Mouse (Mus musculus): ENCODE data around the gene Bnc2. TPM values are rescaled to one million over a fixed set of nuclear protein-coding genes. Genes with fewer than 3 reads are reported as not detected.
A peak's percentile ranks its signal among the peaks of the same experiment; 100 is the strongest.

The Bnc2 gene
- polyA plus RNA-seq, 1 experiment from 2014 or later = 7.7 TPM

DNA sequence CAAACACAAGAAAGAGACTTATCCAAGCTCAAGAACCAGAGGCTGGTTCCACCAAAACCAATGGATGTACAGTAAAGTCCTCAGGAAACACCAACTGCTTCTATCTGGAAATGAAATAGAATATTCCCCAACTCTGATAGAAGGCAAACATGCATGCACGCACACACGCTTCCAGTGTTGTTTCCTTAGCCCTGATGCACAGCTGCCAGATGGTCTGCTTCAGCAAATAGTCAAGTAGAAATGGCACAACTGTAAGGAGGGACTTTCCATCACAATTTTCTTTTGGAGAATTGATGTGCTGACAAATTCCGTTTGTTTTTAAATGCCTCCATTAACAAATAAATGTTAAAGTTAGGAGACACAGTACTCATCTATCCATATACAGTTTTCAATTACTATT lies 247.1 kb downstream of the Bnc2 start:
- H3K27ac ChIP-seq = no peak overlapping the region
- no peak for DNase-seq (ENCODE audit: low spot score)
- no peak overlapping the region for H3K4me3 ChIP-seq
- WGBS = 87% methylated on average over 3 of the region's 3 CpGs
- no peaks in the 10 kb centered on the region for H3K9me3 ChIP-seq
- no peaks in the 10 kb centered on the region for H3K27me3 ChIP-seq (ENCODE audit: insufficient read depth, poor library complexity, severe bottlenecking)
- no peaks in the 10 kb centered on the region for H3K36me3 ChIP-seq
- peaks cover 3% of the 10 kb centered on the region; the same call in 1 of the 2 replicates for H3K4me1 ChIP-seq

- WGBS = 86% methylated on average over 2 of the region's 2 CpGs
- no peak for DNase-seq (ENCODE audit: low spot score)
- Histone ChIP-seq H3K9me3 (no peaks in the 10 kb centered on the region), H3K4me1 (peaks cover 15% of the 10 kb centered on the region), H3K36me3 (no peaks in the 10 kb centered on the region), H3K27ac (no peak overlapping the region), H3K4me3 (no peak overlapping the region), H3K27me3 (ENCODE audit: insufficient read depth, poor library complexity, severe bottlenecking) (no peaks in the 10 kb centered on the region)
Observed at GRCm38 (mm10) chr4:84411431-84411830, 263.6 kb downstream of the Bnc2 start.

GRCm38 (mm10) chr4:84407328-84408028 lies 267.6 kb downstream of the Bnc2 start:
- Histone ChIP-seq H3K27ac (peak overlapping the region; percentile 53; the same call in 1 of the 2 replicates), H3K27me3 (ENCODE audit: insufficient read depth, poor library complexity, severe bottlenecking) (no peaks in the 10 kb centered on the region), H3K9me3 (no peaks in the 10 kb centered on the region), H3K4me1 (peaks cover 22% of the 10 kb centered on the region), H3K4me3 (no peak overlapping the region), H3K36me3 (no peaks in the 10 kb centered on the region)
- DNase-seq (ENCODE audit: low spot score) = no peak
- WGBS = 46% methylated on average over 6 of the region's 6 CpGs

- WGBS = 60% methylated on average over 9 of the region's 9 CpGs
- Histone ChIP-seq H3K9me3 (no peaks in the 10 kb centered on the region), H3K27ac (no peak overlapping the region), H3K4me1 (peaks cover 22% of the 10 kb centered on the region), H3K4me3 (no peak overlapping the region), H3K27me3 (ENCODE audit: insufficient read depth, poor library complexity, severe bottlenecking) (peaks cover 4% of the 10 kb centered on the region), H3K36me3 (no peaks in the 10 kb centered on the region)
- DNase-seq (ENCODE audit: low spot score) = no peak
Observed at GRCm38 (mm10) chr4:84403356-84404145, 271.5 kb downstream of the Bnc2 start.

GRCm38 (mm10) chr4:84388991-84389390 lies 286.1 kb downstream of the Bnc2 start:
- no peak overlapping the region for H3K27ac ChIP-seq
- no peaks in the 10 kb centered on the region for H3K9me3 ChIP-seq
- H3K4me1 ChIP-seq = peaks cover 6% of the 10 kb centered on the region; the same call in 1 of the 2 replicates
- no peak overlapping the region for H3K4me3 ChIP-seq
- H3K36me3 ChIP-seq = no peaks in the 10 kb centered on the region
- H3K27me3 ChIP-seq (ENCODE audit: insufficient read depth, poor library complexity, severe bottlenecking) = no peaks in the 10 kb centered on the region
- WGBS = 81% methylated on average over 5 of the region's 5 CpGs
- no peak for DNase-seq (ENCODE audit: low spot score)

GRCm38 (mm10) chr4:84385156-84385555 lies 289.9 kb downstream of the Bnc2 start:
- H3K27me3 ChIP-seq (ENCODE audit: insufficient read depth, poor library complexity, severe bottlenecking) = no peaks in the 10 kb centered on the region
- no peaks in the 10 kb centered on the region for H3K36me3 ChIP-seq
- WGBS = 76% methylated on average over 1 of the region's 1 CpGs
- no peak for DNase-seq (ENCODE audit: low spot score)
- 0 out of 2 replicates have a peak, but pooled peaks cover 3% of the 10 kb centered on the region for H3K4me1 ChIP-seq
- H3K27ac ChIP-seq = no peak overlapping the region
- H3K4me3 ChIP-seq = no peak overlapping the region
- H3K9me3 ChIP-seq = no peaks in the 10 kb centered on the region

DNA sequence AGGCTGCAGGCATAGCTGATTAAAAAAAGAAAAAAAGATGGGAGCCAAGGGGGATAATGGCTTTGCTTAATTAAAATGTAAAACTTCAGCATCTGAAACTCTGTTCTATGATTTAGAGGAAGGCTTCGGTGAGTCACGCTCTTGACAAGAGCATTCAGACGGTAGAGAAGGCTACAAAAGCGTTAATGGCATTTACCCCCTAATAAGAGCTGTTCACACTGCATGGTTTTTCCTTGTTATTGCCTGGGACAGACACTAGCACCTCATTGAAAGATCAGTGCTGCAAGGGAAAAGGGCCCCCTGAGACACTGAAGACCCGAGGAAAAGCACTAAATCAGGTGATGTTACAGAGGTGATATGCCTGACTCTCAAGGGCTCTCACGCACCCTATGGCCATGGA lies 295.8 kb downstream of the Bnc2 start:
- peaks cover 6% of the 10 kb centered on the region; the same call in 1 of the 2 replicates for H3K4me1 ChIP-seq
- no peaks in the 10 kb centered on the region for H3K27me3 ChIP-seq (ENCODE audit: insufficient read depth, poor library complexity, severe bottlenecking)
- no peak overlapping the region for H3K4me3 ChIP-seq
- WGBS = 52% methylated on average over 6 of the region's 6 CpGs
- no peak for DNase-seq (ENCODE audit: low spot score)
- no peaks in the 10 kb centered on the region for H3K9me3 ChIP-seq
- H3K36me3 ChIP-seq = no peaks in the 10 kb centered on the region
- H3K27ac ChIP-seq = no peak overlapping the region

DNA sequence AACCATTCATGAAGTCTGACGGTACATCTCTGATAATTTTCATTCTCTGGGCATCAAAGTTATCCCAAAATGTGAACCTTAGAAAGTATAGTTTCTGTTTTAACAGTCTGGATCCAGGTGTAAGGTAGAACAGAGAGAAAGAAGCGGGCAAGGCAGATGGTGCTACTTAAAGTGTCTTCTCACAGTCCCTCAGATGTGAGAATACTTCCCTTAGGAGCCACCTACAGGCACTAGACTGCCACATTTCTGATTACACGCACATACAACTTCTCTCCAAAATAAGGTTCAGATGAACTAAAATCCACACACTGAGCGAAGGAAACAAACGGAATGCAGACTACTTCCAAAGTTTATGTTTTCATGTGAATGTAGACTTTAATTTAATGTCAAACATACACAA lies 297.6 kb downstream of the Bnc2 start:
- no peak for DNase-seq (ENCODE audit: low spot score)
- no peaks in the 10 kb centered on the region for H3K36me3 ChIP-seq
- H3K9me3 ChIP-seq = no peaks in the 10 kb centered on the region
- H3K4me1 ChIP-seq = peaks cover 6% of the 10 kb centered on the region; the same call in 1 of the 2 replicates
- whole genome bisulfite sequencing = 80% methylated on average over 5 of the region's 5 CpGs
- no peak overlapping the region for H3K27ac ChIP-seq
- no peak overlapping the region for H3K4me3 ChIP-seq
- H3K27me3 ChIP-seq (ENCODE audit: insufficient read depth, poor library complexity, severe bottlenecking) = no peaks in the 10 kb centered on the region

- 62% methylated on average over 8 of the region's 8 CpGs for WGBS
- Histone ChIP-seq H3K4me3 (no peak overlapping the region), H3K27me3 (ENCODE audit: insufficient read depth, poor library complexity, severe bottlenecking) (no peaks in the 10 kb centered on the region), H3K36me3 (no peaks in the 10 kb centered on the region), H3K27ac (no peak overlapping the region), H3K9me3 (no peaks in the 10 kb centered on the region), H3K4me1 (peaks cover 3% of the 10 kb centered on the region)
- DNase-seq (ENCODE audit: low spot score) = no peak
Observed at GRCm38 (mm10) chr4:84362337-84362823, 312.7 kb downstream of the Bnc2 start.

GRCm38 (mm10) chr4:84361165-84361564 lies 313.9 kb downstream of the Bnc2 start:
- H3K36me3 ChIP-seq = no peaks in the 10 kb centered on the region
- no peaks in the 10 kb centered on the region for H3K9me3 ChIP-seq
- WGBS = 62% methylated on average over 5 of the region's 5 CpGs
- H3K4me3 ChIP-seq = no peak overlapping the region
- no peak for DNase-seq (ENCODE audit: low spot score)
- H3K4me1 ChIP-seq = peaks cover 12% of the 10 kb centered on the region
- H3K27me3 ChIP-seq (ENCODE audit: insufficient read depth, poor library complexity, severe bottlenecking) = no peaks in the 10 kb centered on the region
- no peak overlapping the region for H3K27ac ChIP-seq

DNA sequence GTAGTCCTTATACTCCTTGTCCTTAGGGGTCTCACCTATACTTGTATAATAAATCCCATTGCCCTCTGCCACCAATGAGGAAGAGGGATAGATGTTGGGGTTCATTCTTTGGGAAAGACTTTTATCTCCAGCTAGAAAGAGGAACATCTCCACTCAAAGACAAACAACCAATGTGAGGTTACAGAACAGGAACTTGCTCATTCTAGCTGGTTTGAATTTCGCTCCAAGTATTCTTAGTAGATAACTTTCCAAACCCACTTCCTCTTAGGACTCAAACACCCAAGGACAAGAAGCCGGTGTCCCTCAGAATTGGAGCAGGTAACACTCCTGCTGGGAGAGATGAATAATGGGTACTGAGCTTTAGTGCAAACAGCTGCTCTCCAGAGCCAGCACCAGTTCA lies 315.1 kb downstream of the Bnc2 start:
- H3K27ac ChIP-seq = no peak overlapping the region
- H3K27me3 ChIP-seq (ENCODE audit: insufficient read depth, poor library complexity, severe bottlenecking) = no peaks in the 10 kb centered on the region
- H3K9me3 ChIP-seq = no peaks in the 10 kb centered on the region
- WGBS = 83% methylated on average over 2 of the region's 2 CpGs
- no peak overlapping the region for H3K4me3 ChIP-seq
- no peaks in the 10 kb centered on the region for H3K36me3 ChIP-seq
- peaks cover 12% of the 10 kb centered on the region for H3K4me1 ChIP-seq
- no peak for DNase-seq (ENCODE audit: low spot score)

DNA sequence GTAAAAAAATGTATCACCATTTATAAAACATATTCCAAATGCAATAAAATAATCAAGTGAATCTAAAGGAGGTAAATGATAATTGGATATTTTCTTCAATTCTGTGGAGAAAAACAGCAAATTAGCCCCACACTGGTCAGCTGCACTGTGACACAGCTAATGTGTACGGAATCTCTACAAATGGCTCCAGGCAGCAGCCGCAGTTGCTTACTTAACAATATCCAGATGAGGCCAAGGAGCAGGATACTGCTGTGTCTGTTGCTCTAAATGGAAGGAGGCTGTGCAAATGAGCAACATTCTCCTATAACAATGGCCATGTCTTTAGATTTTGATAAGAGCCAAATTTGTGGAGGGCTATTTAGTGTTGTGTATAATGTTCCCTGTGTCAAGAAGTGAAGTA lies 316.9 kb downstream of the Bnc2 start:
- no peaks in the 10 kb centered on the region for H3K27me3 ChIP-seq (ENCODE audit: insufficient read depth, poor library complexity, severe bottlenecking)
- peaks cover 12% of the 10 kb centered on the region for H3K4me1 ChIP-seq
- 52% methylated on average over 2 of the region's 2 CpGs for WGBS
- no peak for DNase-seq (ENCODE audit: low spot score)
- H3K36me3 ChIP-seq = no peaks in the 10 kb centered on the region
- no peak overlapping the region for H3K27ac ChIP-seq
- H3K9me3 ChIP-seq = no peaks in the 10 kb centered on the region
- H3K4me3 ChIP-seq = no peak overlapping the region

DNA sequence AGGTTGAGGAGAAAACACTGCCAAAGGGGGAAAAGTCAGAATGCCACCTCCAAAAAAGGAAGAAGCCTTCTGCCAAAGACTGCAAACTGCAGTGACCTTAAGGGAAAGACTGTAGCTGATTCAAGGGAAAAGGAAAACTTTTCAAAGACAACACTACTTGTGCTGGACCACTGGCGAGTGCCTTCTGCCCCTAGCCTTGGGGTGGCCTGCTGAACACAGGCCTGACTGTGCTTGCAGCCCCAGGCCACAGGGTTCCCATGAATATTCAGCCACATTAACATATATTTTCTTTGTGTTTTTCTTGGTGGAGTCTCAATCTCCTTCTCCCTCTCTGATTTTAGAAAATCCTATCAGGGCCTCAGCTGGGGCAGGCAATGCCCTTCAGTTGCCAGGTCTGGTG lies 317.7 kb downstream of the Bnc2 start:
- no peak for DNase-seq (ENCODE audit: low spot score)
- peaks cover 20% of the 10 kb centered on the region for H3K4me1 ChIP-seq
- no peaks in the 10 kb centered on the region for H3K27me3 ChIP-seq (ENCODE audit: insufficient read depth, poor library complexity, severe bottlenecking)
- no peaks in the 10 kb centered on the region for H3K36me3 ChIP-seq
- WGBS = 34% methylated on average over 1 of the region's 1 CpGs
- H3K9me3 ChIP-seq = no peaks in the 10 kb centered on the region
- 0 out of 2 replicates have a peak overlapping the region, but pooled peaks have one; percentile 52 for H3K27ac ChIP-seq
- no peak overlapping the region for H3K4me3 ChIP-seq
